Mouse (Mus musculus) testis, adult 2 months (tissue): ENCODE measurements around the gene Hydin.
A peak's percentile ranks its signal among the peaks of the same experiment; 100 is the strongest.

Source experiments
- CTCF ChIP-seq: fragments of 200-500 bp; IDR thresholded peaks from 2 replicates; pipeline ENCODE4 v1.5.1; 2012; ENCODE audit warnings: low read depth, mild to moderate bottlenecking, inconsistent platforms, low read length, moderate library complexity; ENCODE audit not compliant: control insufficient read depth, insufficient read depth, insufficient replicate concordance
- POLR2A ChIP-seq: fragments of 200-500 bp; IDR thresholded peaks from 2 replicates; pipeline ENCODE4 v1.6.1; 2012; ENCODE audit warnings: low read depth, mild to moderate bottlenecking, inconsistent platforms, low read length, moderate library complexity; ENCODE audit not compliant: control insufficient read depth

DNA sequence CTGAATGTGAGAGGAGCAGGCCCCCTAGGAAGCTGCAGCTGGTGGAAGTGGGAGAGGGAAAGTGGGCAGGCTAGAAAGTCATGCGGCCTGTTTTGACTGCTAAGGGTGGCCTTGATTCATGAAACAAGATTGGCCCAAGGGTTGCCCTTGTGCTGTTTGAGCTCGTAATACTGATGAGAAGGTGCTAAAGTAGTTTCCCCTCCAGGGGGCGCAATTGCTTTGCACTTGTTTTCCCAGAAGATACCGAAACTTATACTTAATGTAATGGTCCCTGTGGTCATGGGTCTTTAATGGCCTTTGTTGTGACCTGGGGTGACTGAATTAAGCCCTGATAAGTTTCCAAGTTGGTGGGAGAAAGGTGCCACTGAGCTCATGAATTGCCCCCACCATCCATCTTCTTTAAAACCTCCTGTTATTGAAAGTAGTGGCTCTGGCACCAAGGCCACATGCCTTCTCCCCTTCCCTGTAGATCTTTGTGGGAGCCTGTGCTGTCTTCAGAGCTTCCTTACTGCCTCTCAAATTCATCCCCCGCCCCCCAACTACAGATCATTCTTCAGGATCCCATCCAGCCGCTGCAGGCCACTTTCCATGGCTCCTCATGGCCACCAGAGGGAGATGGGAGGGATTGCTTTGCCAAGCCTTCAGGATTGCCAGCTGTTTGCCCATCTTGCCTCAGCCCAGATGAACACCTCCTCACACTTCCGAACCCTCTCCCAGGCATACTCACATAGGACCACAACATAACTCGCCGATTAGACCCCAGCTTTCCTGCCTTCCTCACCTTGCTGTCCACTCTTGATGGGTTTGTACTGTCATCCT is 362.7 kb downstream of the Hydin start:
- TF ChIP-seq CTCF, result peak; percentile 20; the same call in 1 of the 2 replicates
- TF ChIP-seq POLR2A, result no peak
